Mouse (Mus musculus): Measurements from ENCODE around the gene Adk. TPM values are rescaled to one million over a fixed set of nuclear protein-coding genes. Genes with fewer than 3 reads are reported as not detected.
"Not testable (repeated sequence)": the region's sequence is repeated elsewhere in the genome, so short reads cannot be mapped to it uniquely, and the experiment has no call there.

Adk gene
- polyA plus RNA-seq, 1 experiment from 2014 or later: 112 TPM

DNA sequence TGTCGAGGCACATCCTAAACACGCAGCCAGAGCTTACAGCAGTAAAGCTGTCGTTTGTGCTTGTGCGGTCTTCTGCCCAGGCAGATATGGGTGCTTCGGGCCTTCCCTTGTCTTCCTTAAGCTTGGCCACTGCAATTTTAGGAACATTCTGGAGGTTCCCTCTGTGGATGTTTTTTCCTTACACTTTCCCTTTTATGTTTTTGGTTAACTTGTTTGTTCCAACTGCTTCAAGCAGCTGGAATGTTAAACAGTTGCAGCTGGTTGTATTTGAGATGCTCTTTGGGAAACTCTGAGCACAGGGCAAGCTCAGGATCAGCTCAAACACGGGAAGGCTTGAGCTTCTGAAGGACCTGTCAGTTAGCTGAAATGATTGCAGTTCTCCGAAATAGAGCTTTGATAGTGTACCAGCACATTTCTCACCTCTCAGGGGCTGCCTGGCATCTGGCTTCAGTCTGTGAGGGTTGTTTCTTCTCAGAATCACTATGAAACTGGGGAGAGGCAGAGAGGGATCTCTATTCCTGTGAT lies 34.5 kb downstream of the Adk start:
- Histone ChIP-seq H3K9me3 (ENCODE audit: control insufficient read depth, low read length) (no peaks in the 10 kb centered on the region), H3K27ac (ENCODE audit: low read depth, low read length) (no peak overlapping the region)
- WGBS: 60% methylated on average over 7 of the region's 7 CpGs

DNA sequence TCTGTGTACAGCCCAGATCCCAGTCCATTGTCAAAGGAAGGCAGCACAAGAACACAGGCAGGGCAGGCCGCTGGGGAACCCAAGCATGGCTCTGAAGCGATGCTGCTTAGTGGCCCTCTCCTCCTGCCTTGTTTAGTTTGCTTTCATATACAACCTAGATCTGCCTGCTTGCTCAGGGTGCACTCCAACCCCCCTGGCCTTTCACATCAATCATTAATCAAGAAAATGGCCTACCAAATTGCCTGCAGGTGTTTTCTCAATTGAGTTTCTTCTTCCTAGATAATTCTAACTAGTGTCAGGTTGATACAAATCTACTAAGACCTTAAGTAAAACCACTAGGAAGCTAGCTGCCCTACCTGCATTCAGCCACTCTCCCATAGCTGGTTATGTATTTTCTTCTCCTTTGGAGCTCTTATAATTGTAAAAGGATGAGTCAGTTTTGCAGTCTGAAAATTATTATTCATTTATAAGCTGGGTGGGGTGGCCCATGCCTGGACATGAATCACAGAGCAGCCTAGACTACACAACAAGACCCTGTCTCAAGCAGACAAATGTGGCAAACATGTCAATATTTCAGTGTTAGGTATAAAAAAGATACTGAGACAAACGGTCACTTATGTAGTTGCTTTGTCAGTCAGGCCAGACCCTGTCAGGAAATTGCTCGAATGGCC lies 35.2 kb downstream of the Adk start:
- H3K4me3 ChIP-seq (ENCODE audit: low read depth, low read length): no peak overlapping the region
- 72% methylated on average over 4 of the region's 4 CpGs for WGBS
- H3K27me3 ChIP-seq (ENCODE audit: control insufficient read depth, insufficient read depth, low read length): no peaks in the 10 kb centered on the region
- no peak for ATAC-seq (ENCODE audit: low FRiP score)
- H3K9me3 ChIP-seq (ENCODE audit: control insufficient read depth, low read length): no peaks in the 10 kb centered on the region
- H3K36me3 ChIP-seq (ENCODE audit: control insufficient read depth, insufficient read depth, low read length): no peaks in the 10 kb centered on the region
- H3K4me1 ChIP-seq (ENCODE audit: control insufficient read depth, insufficient read depth, low read length): no peaks in the 10 kb centered on the region
- H3K27ac ChIP-seq (ENCODE audit: low read depth, low read length): no peak overlapping the region
- no peak overlapping the region for H3K4me2 ChIP-seq
- DNase-seq (ENCODE audit: low spot score, missing footprints): no peak
- no peak overlapping the region for H3K9ac ChIP-seq (ENCODE audit: low read length)

More for the DNA sequence above, 34.5 kb downstream of the Adk start:
- Histone ChIP-seq H3K36me3 (ENCODE audit: control insufficient read depth, insufficient read depth, low read length) (no peaks in the 10 kb centered on the region), H3K4me3 (ENCODE audit: low read depth, low read length) (no peak overlapping the region), H3K9ac (ENCODE audit: low read length) (no peak overlapping the region), H3K4me1 (ENCODE audit: control insufficient read depth, insufficient read depth, low read length) (no peaks in the 10 kb centered on the region), H3K27me3 (ENCODE audit: control insufficient read depth, insufficient read depth, low read length) (no peaks in the 10 kb centered on the region), H3K4me2 (no peak overlapping the region)
- DNase-seq (ENCODE audit: low spot score, missing footprints) (no peak), ATAC-seq (ENCODE audit: low FRiP score) (no peak)

DNA sequence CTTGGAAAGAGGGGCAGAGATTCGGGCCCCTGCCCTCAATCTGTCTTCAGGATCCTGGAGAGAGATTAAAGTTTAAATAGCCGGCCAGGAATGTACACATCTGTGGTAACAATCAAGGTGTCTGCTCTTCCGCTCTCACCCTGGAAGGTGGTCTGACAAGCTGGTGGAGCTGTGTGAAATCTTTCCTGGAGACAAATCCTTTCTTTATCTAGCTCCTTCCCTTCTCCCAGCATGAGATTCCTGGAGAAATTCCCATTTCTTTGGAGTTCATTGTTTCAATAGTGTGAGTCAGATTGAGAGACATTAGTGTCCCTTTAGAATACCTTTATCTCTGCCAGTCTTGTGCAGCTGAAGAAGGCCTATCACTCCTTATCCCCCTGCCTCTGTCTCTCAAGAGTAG lies 36.4 kb downstream of the Adk start:
- Histone ChIP-seq H3K27ac (ENCODE audit: low read depth, low read length) (no peak overlapping the region), H3K4me3 (ENCODE audit: low read depth, low read length) (no peak overlapping the region), H3K27me3 (ENCODE audit: control insufficient read depth, insufficient read depth, low read length) (no peaks in the 10 kb centered on the region), H3K36me3 (ENCODE audit: control insufficient read depth, insufficient read depth, low read length) (no peaks in the 10 kb centered on the region), H3K4me2 (no peak overlapping the region), H3K9me3 (ENCODE audit: control insufficient read depth, low read length) (no peaks in the 10 kb centered on the region), H3K4me1 (ENCODE audit: control insufficient read depth, insufficient read depth, low read length) (no peaks in the 10 kb centered on the region), H3K9ac (ENCODE audit: low read length) (no peak overlapping the region)
- WGBS: 25% methylated on average over 3 of the region's 3 CpGs
- ATAC-seq (ENCODE audit: low FRiP score) (no peak), DNase-seq (ENCODE audit: low spot score, missing footprints) (no peak)

DNA sequence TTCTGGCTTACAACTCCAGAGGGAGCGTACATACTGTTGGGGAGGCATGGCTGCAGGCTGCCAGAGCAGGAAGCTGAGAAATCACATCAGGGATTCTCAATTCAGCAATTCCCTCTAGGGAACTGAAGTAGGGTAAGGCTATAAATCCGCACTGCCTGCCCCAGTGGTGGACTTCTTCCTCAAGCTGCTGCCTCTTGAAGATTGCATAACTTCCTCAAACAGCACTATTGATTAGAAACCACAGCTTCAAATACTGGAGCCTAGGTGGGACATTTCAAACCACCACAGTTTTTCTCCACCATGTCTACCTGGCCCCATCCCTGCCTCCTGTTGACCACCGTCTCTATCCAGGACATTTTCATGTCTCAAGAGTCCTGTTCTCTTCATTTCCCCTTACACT lies 38.0 kb downstream of the Adk start:
- H3K9ac ChIP-seq (ENCODE audit: low read length): no peak overlapping the region
- 86% methylated on average over 3 of the region's 3 CpGs for WGBS

DNA sequence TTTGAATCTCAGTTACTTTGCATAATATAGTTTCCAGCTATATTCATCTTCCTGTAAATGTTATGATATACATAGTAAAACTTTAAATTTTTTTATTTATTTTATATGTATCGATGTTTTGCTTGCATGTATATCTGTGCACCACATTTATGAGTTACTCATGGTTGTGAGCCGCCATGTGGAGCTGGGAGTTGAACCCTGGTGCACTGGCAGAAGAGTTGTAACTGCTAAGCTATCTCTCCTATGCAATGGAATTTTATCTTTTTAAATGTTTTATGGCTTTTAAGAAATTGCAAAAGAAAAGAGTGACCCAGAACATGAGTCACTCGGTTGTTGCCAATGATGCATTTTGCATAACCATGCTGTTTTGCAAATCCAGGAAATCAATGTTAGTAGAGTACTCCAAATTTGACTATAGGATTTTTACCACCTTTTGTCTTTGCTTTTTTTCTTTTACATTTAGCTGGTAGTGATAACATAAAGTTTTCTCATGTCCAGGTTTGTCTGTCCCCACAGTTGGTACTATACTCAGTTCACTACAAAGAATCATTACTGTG lies 38.6 kb downstream of the Adk start:
- Histone ChIP-seq H3K4me3 (ENCODE audit: low read depth, low read length) (no peak overlapping the region), H3K9me3 (ENCODE audit: control insufficient read depth, low read length) (no peaks in the 10 kb centered on the region), H3K27ac (ENCODE audit: low read depth, low read length) (no peak overlapping the region), H3K4me2 (no peak overlapping the region), H3K9ac (ENCODE audit: low read length) (no peak overlapping the region), H3K27me3 (ENCODE audit: control insufficient read depth, insufficient read depth, low read length) (no peaks in the 10 kb centered on the region), H3K4me1 (ENCODE audit: control insufficient read depth, insufficient read depth, low read length) (no peaks in the 10 kb centered on the region), H3K36me3 (ENCODE audit: control insufficient read depth, insufficient read depth, low read length) (no peaks in the 10 kb centered on the region)
- 94% methylated on average over 3 of the region's 3 CpGs for WGBS
- ATAC-seq (ENCODE audit: low FRiP score): no peak
- no peak for DNase-seq (ENCODE audit: low spot score, missing footprints)

More for the DNA sequence above, 38.0 kb downstream of the Adk start:
- Histone ChIP-seq H3K4me2 (no peak overlapping the region), H3K36me3 (ENCODE audit: control insufficient read depth, insufficient read depth, low read length) (no peaks in the 10 kb centered on the region), H3K9me3 (ENCODE audit: control insufficient read depth, low read length) (no peaks in the 10 kb centered on the region), H3K4me3 (ENCODE audit: low read depth, low read length) (no peak overlapping the region), H3K27me3 (ENCODE audit: control insufficient read depth, insufficient read depth, low read length) (no peaks in the 10 kb centered on the region), H3K27ac (ENCODE audit: low read depth, low read length) (no peak overlapping the region), H3K4me1 (ENCODE audit: control insufficient read depth, insufficient read depth, low read length) (no peaks in the 10 kb centered on the region)
- no peak for DNase-seq (ENCODE audit: low spot score, missing footprints)
- ATAC-seq (ENCODE audit: low FRiP score): no peak

DNA sequence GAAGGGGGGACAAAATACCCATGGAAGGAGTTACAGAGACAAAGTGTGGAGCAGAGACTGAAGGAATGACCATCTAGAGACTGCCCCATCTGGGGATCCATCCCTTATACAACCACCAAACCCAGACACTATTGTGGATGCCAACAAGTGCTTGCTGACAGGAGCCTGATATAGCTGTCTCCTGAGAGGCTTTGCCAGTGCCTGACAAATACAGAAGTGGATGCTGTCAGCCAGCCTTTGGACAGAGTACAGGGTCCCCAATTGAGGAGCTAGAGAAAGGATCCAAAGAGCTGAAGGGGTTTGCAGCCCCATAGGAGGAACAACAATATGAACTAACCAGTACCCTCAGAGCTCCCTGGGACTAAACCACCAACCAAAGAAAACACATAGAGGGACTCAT lies 41.8 kb downstream of the Adk start:
- H3K27ac ChIP-seq (ENCODE audit: low read depth, low read length); DNase-seq (ENCODE audit: low spot score, missing footprints); H3K4me3 ChIP-seq (ENCODE audit: low read depth, low read length); H3K27me3 ChIP-seq (ENCODE audit: control insufficient read depth, insufficient read depth, low read length); H3K9ac ChIP-seq (ENCODE audit: low read length); H3K4me2 ChIP-seq; H3K9me3 ChIP-seq (ENCODE audit: control insufficient read depth, low read length); H3K36me3 ChIP-seq (ENCODE audit: control insufficient read depth, insufficient read depth, low read length); H3K4me1 ChIP-seq (ENCODE audit: control insufficient read depth, insufficient read depth, low read length); ATAC-seq (ENCODE audit: low FRiP score): not testable (repeated sequence)

DNA sequence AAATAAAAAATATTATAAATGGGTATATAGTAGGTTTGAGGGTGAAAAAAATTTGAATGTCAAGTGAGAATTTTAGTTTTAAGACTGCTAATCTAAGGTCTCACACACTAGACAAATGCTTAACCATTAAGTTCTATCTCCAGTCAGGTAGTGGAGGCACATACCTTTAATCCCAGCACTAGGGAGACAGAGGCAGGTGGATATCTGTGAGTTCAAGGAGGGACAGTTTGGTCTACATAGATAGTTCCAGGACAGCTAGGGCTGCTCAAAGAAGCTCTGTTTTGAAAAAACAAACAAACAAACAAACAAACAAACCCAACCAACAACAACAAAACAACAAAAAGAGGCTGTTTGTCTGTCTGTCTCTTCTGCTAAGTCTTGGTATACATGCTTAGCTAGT lies 43.9 kb downstream of the Adk start:
- Histone ChIP-seq H3K36me3 (ENCODE audit: control insufficient read depth, insufficient read depth, low read length) (no peaks in the 10 kb centered on the region), H3K9ac (ENCODE audit: low read length) (no peak overlapping the region), H3K4me1 (ENCODE audit: control insufficient read depth, insufficient read depth, low read length) (no peaks in the 10 kb centered on the region), H3K9me3 (ENCODE audit: control insufficient read depth, low read length) (no peaks in the 10 kb centered on the region), H3K4me2 (no peak overlapping the region), H3K27ac (ENCODE audit: low read depth, low read length) (no peak overlapping the region), H3K27me3 (ENCODE audit: control insufficient read depth, insufficient read depth, low read length) (no peaks in the 10 kb centered on the region), H3K4me3 (ENCODE audit: low read depth, low read length) (no peak overlapping the region)
- DNase-seq (ENCODE audit: low spot score, missing footprints) (no peak), ATAC-seq (ENCODE audit: low FRiP score) (no peak)

DNA sequence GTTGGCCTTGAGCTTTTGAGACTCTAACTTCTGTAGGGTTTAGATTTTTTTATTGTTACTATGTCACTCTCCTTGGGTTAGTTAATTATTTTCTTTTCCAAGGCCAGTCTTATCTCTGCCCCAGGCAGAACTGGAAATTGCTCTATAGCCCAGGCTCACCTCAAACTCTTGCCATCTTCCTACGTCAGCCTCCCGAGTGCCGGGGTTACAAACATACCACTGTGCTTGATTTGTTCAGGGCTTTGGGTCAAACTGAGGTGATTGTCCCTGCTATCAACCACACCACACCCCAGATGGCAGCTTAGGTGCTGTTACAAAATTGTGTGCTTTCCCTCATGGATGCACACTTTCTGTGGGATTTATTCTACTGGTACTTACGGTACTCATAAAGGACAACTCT lies 44.3 kb downstream of the Adk start:
- Histone ChIP-seq H3K9me3 (ENCODE audit: control insufficient read depth, low read length) (no peaks in the 10 kb centered on the region), H3K36me3 (ENCODE audit: control insufficient read depth, insufficient read depth, low read length) (no peaks in the 10 kb centered on the region), H3K4me2 (no peak overlapping the region), H3K4me3 (ENCODE audit: low read depth, low read length) (no peak overlapping the region), H3K27ac (ENCODE audit: low read depth, low read length) (no peak overlapping the region), H3K4me1 (ENCODE audit: control insufficient read depth, insufficient read depth, low read length) (no peaks in the 10 kb centered on the region), H3K27me3 (ENCODE audit: control insufficient read depth, insufficient read depth, low read length) (no peaks in the 10 kb centered on the region), H3K9ac (ENCODE audit: low read length) (no peak overlapping the region)
- ATAC-seq (ENCODE audit: low FRiP score) (no peak), DNase-seq (ENCODE audit: low spot score, missing footprints) (no peak)
- WGBS: 91% methylated on average over 4 of the region's 4 CpGs

DNA sequence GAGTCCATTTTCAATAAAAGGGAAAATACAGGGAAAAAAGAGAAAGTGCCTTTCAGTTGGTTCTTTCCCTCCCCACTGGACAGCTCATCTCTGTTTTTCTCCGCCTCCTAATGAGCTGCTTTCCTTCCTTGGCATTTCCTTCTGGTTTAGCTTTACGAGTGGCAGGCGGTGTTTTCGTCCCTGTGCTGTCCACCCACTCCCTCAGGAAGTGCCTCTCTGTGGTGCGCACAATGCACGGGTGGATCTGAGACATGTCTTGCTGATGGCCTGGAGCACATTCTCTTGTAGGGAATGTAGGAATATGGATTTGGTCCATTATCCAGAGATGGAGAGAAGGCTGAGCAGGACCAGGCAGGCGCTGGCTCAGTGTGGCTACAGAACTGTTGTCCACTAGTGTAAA lies 47.0 kb downstream of the Adk start:
- H3K4me1 ChIP-seq (ENCODE audit: control insufficient read depth, insufficient read depth, low read length): no peaks in the 10 kb centered on the region
- H3K27ac ChIP-seq (ENCODE audit: low read depth, low read length): no peak overlapping the region
- no peak overlapping the region for H3K4me3 ChIP-seq (ENCODE audit: low read depth, low read length)
- ATAC-seq (ENCODE audit: low FRiP score) (no peak), DNase-seq (ENCODE audit: low spot score, missing footprints) (no peak)
- H3K27me3 ChIP-seq (ENCODE audit: control insufficient read depth, insufficient read depth, low read length): no peaks in the 10 kb centered on the region
- H3K9me3 ChIP-seq (ENCODE audit: control insufficient read depth, low read length): no peaks in the 10 kb centered on the region
- no peaks in the 10 kb centered on the region for H3K36me3 ChIP-seq (ENCODE audit: control insufficient read depth, insufficient read depth, low read length)
- WGBS: 88% methylated on average over 7 of the region's 7 CpGs
- no peak overlapping the region for H3K4me2 ChIP-seq
- no peak overlapping the region for H3K9ac ChIP-seq (ENCODE audit: low read length)

Data from midbrain, embryonic 11.5 days (tissue).